Mouse (Mus musculus) mature B cell (primary cell): ENCODE measurements around the gene Spdya.
"Not testable (repeated sequence)": the region's sequence is repeated elsewhere in the genome, so short reads cannot be mapped to it uniquely, and the experiment has no call there.

Experiments used
- in situ Hi-C: fragments of 300-500 bp; cut with MboI; formaldehyde crosslinking; loops from 2 replicates; pipeline ENCODE4 v1.14.3; 2019

Spdya gene

GRCm38 (mm10) chr17:71633350-71633749, 81.5 kb downstream of the Spdya start:
- in situ Hi-C loops, result no loop called here

DNA sequence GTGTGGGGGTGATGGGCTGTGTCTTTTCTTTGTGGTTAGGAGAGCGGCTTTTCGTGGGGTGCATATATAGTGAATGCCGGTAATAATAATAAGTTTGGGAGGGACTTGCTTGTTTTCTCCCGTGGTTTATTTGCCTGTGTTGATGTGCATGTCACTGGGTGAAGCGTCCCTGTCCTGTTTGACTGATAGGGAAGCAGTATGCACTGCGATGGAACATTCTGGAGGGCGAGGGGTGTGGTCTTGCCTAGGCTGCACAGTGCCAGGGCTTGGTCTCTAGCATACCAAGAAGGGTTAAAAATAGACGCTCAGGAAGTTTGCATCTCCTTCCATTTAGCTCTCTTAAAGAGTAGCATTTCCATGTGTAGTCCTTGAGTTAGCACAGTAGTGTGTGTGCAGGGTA, 84.9 kb downstream of the Spdya start:
- in situ Hi-C loops, result no loop called here

- in situ Hi-C loops, result no loop called here
Measured at GRCm38 (mm10) chr17:71637750-71638265, 85.9 kb downstream of the Spdya start.

GRCm38 (mm10) chr17:71639056-71639455, 87.2 kb downstream of the Spdya start:
- in situ Hi-C loops, result not testable (repeated sequence)
